ENCODE assay signal across 11 mouse cellular contexts in the genomic region with DNA sequence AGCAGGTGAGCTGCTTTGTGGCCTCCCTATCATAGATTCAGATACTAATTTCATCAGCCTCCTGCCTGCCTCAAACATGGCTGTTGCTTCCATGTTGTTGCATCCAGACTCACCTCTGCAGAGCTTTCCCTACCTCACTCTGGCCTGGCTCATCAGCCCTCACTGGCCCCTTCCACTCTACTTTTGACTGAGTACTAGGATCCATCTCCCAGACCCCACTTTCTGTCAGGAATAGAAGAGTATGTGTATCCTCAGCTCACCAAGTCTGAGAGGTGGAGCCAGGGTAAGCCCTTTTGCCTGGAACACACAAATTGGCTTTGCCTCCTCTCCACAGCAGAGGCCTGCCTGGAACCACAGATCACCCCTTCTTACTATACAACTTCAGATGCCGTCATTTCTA. TPM values are rescaled to one million over a fixed set of nuclear protein-coding genes. Genes with fewer than 3 reads are reported as not detected.
DNase-seq lines count a peak whose midpoint lies in the region; ATAC-seq and TF ChIP-seq lines count a peak whose summit lies in the region.
"Had no signal": no experiment of that assay in that cellular context is flagged by ENCODE, and none has a peak within 500 bp of the region (broad histone marks: within the 10 kb centered on the region; RNA-seq: fewer than 3 reads in every experiment).

No protein-coding gene starts in this region.

- peak overlapping the region; percentile 64; the same call in 1 of the 2 replicates for H3K4me2 ChIP-seq in midbrain, embryonic 12.5 days (replicated peaks)
- H3K4me2 ChIP-seq in midbrain, postnatal 0 days (ENCODE audit: low read depth, low read length, poor library complexity, severe bottlenecking): no peak overlapping the region
- no peak overlapping the region; the same call in 1 of the 2 replicates for H3K4me2 ChIP-seq in limb, embryonic 15.5 days
- no peak overlapping the region for H3K4me2 ChIP-seq in lung, postnatal 0 days (replicated peaks; ENCODE audit: low read depth, low read length)

- intact Hi-C loops in heart, postnatal 14 days (cut with DNase I): no loop called here

- H3K9ac ChIP-seq in midbrain, embryonic 12.5 days (replicated peaks): no peak overlapping the region; the same call in 1 of the 2 replicates
- H3K9ac ChIP-seq in midbrain, postnatal 0 days (replicated peaks; ENCODE audit: low read length, poor library complexity, severe bottlenecking): no peak overlapping the region
- H3K9ac ChIP-seq in limb, embryonic 15.5 days: no peak overlapping the region
- no peak overlapping the region for H3K9ac ChIP-seq in lung, postnatal 0 days (replicated peaks; ENCODE audit: low read depth)

- TF ChIP-seq EP300 in lung, postnatal 0 days (IDR thresholded peaks at IDR 0.05): no peak

- H3K9me3 ChIP-seq in midbrain, embryonic 12.5 days: no peaks in the 10 kb centered on the region
- no peaks in the 10 kb centered on the region for H3K9me3 ChIP-seq in midbrain, postnatal 0 days (ENCODE audit: low read length)
- no peaks in the 10 kb centered on the region for H3K9me3 ChIP-seq in limb, embryonic 15.5 days
- H3K9me3 ChIP-seq in lung, postnatal 0 days (ENCODE audit: low read length): no peaks in the 10 kb centered on the region

- peaks cover 11% of the 10 kb centered on the region; the same call in 1 of the 2 replicates for H3K36me3 ChIP-seq in midbrain, embryonic 12.5 days
- H3K36me3 ChIP-seq in midbrain, postnatal 0 days (ENCODE audit: insufficient read depth, low read length): no peaks in the 10 kb centered on the region
- H3K36me3 ChIP-seq in limb, embryonic 15.5 days: peaks cover 22% of the 10 kb centered on the region
- no peaks in the 10 kb centered on the region for H3K36me3 ChIP-seq in lung, postnatal 0 days (ENCODE audit: insufficient read depth, low read length)

- no peak overlapping the region for H3K27ac ChIP-seq in midbrain, embryonic 12.5 days (replicated peaks)
- H3K27ac ChIP-seq in midbrain, postnatal 0 days (ENCODE audit: low read depth, low read length): no peak overlapping the region
- H3K27ac ChIP-seq in limb, embryonic 15.5 days: no peak overlapping the region
- H3K27ac ChIP-seq in lung, postnatal 0 days (ENCODE audit: low read length): no peak overlapping the region

- ATAC-seq in midbrain, embryonic 12.5 days (ENCODE audit: low FRiP score, low read depth): no peak
- ATAC-seq in midbrain, postnatal 0 days (ENCODE audit: low FRiP score): no peak
- ATAC-seq in limb, embryonic 15.5 days (ENCODE audit: insufficient number of reproducible peaks, low FRiP score, low TSS enrichment, low read depth): no peak
- ATAC-seq in lung, postnatal 0 days: no peak

- H3K27me3 ChIP-seq in midbrain, embryonic 12.5 days: no peaks in the 10 kb centered on the region
- H3K27me3 ChIP-seq in midbrain, postnatal 0 days (ENCODE audit: insufficient read depth, low read length): no peaks in the 10 kb centered on the region
- H3K27me3 ChIP-seq in limb, embryonic 15.5 days: peaks cover 3% of the 10 kb centered on the region; the same call in 1 of the 2 replicates
- no peaks in the 10 kb centered on the region for H3K27me3 ChIP-seq in lung, postnatal 0 days (replicated peaks; ENCODE audit: insufficient read depth, low read length)

- WGBS in midbrain, embryonic 12.5 days: 100% methylated on average over 1 of the region's 1 CpGs
- 100% methylated on average over 1 of the region's 1 CpGs for WGBS in midbrain, postnatal 0 days
- WGBS in limb, embryonic 15.5 days: 94% methylated on average over 1 of the region's 1 CpGs
- 82% methylated on average over 1 of the region's 1 CpGs for WGBS in lung, postnatal 0 days

- TF ChIP-seq CTCF in midbrain, postnatal 0 days (IDR thresholded peaks at IDR 0.05): no peak
- no peak for TF ChIP-seq CTCF in lung, postnatal 0 days (IDR thresholded peaks at IDR 0.05)

- H3K4me1 ChIP-seq in midbrain, embryonic 12.5 days: peaks cover 14% of the 10 kb centered on the region; the same call in 1 of the 2 replicates
- no peaks in the 10 kb centered on the region for H3K4me1 ChIP-seq in midbrain, postnatal 0 days (ENCODE audit: insufficient read depth, low read length)
- peaks cover 7% of the 10 kb centered on the region; the same call in 1 of the 2 replicates for H3K4me1 ChIP-seq in limb, embryonic 15.5 days
- no peaks in the 10 kb centered on the region for H3K4me1 ChIP-seq in lung, postnatal 0 days (ENCODE audit: insufficient read depth, low read depth, low read length)

- H3K4me3 ChIP-seq in midbrain, embryonic 12.5 days: no peak overlapping the region
- H3K4me3 ChIP-seq in midbrain, postnatal 0 days (ENCODE audit: low read depth, low read length): no peak overlapping the region
- H3K4me3 ChIP-seq in limb, embryonic 15.5 days: 0 out of 2 replicates have a peak overlapping the region, but pooled peaks have one; percentile 64
- no peak overlapping the region for H3K4me3 ChIP-seq in lung, postnatal 0 days (ENCODE audit: low read depth, low read length)

- peak; percentile 74 for DNase-seq in heart, adult 11 months
- DNase-seq in heart, postnatal 14 days: no peak
- no peak for DNase-seq in midbrain, postnatal 0 days (ENCODE audit: low spot score)
- no peak for DNase-seq in embryo, embryonic 9.5 days (ENCODE audit: extremely low spot score)
- DNase-seq in embryo, embryonic 10 days (ENCODE audit: low spot score): no peak
- no peak for DNase-seq in lung, postnatal 0 days (ENCODE audit: low spot score)
- DNase-seq: cerebellum, postnatal 36 days; lung, postnatal 4 days had no signal

RNA-seq across cellular contexts. Expression of a gene that starts 1.7 kb away (rescaled TPM):
- 10 to 100 TPM; 82.1 to 83.9 TPM for total RNA-seq in heart, postnatal 14 days (2021)
- polyA plus RNA-seq in midbrain, embryonic 12.5 days (2016; fragmentation: Nextera tagmentation; extraction: Ambion mirVana): 118 and 119 TPM in 2 replicates
- 99.8 and 115 TPM in 2 replicates for total RNA-seq in midbrain, postnatal 0 days (2014; rRNA removed)
- polyA plus RNA-seq in midbrain, postnatal 0 days (2015; fragmentation: Nextera tagmentation; extraction: Ambion mirVana): 166 and 184 TPM in 2 replicates
- polyA plus RNA-seq in limb, embryonic 15.5 days (2015; fragmentation: Nextera tagmentation; extraction: Ambion mirVana): 223 and 229 TPM in 2 replicates
- 237 and 286 TPM in 2 replicates for polyA plus RNA-seq in lung, postnatal 0 days (2015; fragmentation: Nextera tagmentation; extraction: Ambion mirVana)

RNA-seq across cellular contexts. Expression of a gene that starts 1.8 kb away (rescaled TPM):
- 100 to 1,000 TPM; 582 to 586 TPM for total RNA-seq in heart, postnatal 14 days (2021)
- polyA plus RNA-seq in midbrain, embryonic 12.5 days (2016; fragmentation: Nextera tagmentation; extraction: Ambion mirVana): 166 and 169 TPM in 2 replicates
- total RNA-seq in midbrain, postnatal 0 days (2014; rRNA removed): 207 and 236 TPM in 2 replicates
- polyA plus RNA-seq in midbrain, postnatal 0 days (2015; fragmentation: Nextera tagmentation; extraction: Ambion mirVana): 218 and 245 TPM in 2 replicates
- polyA plus RNA-seq in limb, embryonic 15.5 days (2015; fragmentation: Nextera tagmentation; extraction: Ambion mirVana): 190 and 200 TPM in 2 replicates
- polyA plus RNA-seq in lung, postnatal 0 days (2015; fragmentation: Nextera tagmentation; extraction: Ambion mirVana): 146 and 154 TPM in 2 replicates

RNA-seq across cellular contexts. Expression of a gene that starts 14.3 kb away (rescaled TPM):
- 10 to 100 TPM; 23.9 to 29.3 TPM for total RNA-seq in heart, postnatal 14 days (2021)
- 1.1 and 1.4 TPM in 2 replicates for polyA plus RNA-seq in midbrain, embryonic 12.5 days (2016; fragmentation: Nextera tagmentation; extraction: Ambion mirVana)
- 0.09 and 0.49 TPM in 2 replicates for total RNA-seq in midbrain, postnatal 0 days (2014; rRNA removed)
- polyA plus RNA-seq in midbrain, postnatal 0 days (2015; fragmentation: Nextera tagmentation; extraction: Ambion mirVana): 2.1 and 2.4 TPM in 2 replicates
- 22.9 and 66.2 TPM in 2 replicates for polyA plus RNA-seq in limb, embryonic 15.5 days (2015; fragmentation: Nextera tagmentation; extraction: Ambion mirVana)
- polyA plus RNA-seq in lung, postnatal 0 days (2015; fragmentation: Nextera tagmentation; extraction: Ambion mirVana): 2.2 and 2.3 TPM in 2 replicates
- total RNA-seq: hematopoietic stem cell, adult 5-6 weeks had no signal

RNA-seq across cellular contexts. Expression of a gene that starts 31.6 kb away (rescaled TPM):
- total RNA-seq in heart, postnatal 14 days (2021): 1 to 10 TPM; 1.0 to 1.2 TPM
- 0.11 and 0.16 TPM in 2 replicates for polyA plus RNA-seq in midbrain, embryonic 12.5 days (2016; fragmentation: Nextera tagmentation; extraction: Ambion mirVana)
- 1.5 and 4.0 TPM in 2 replicates for total RNA-seq in midbrain, postnatal 0 days (2014; rRNA removed)
- 0.58 and 0.61 TPM in 2 replicates for polyA plus RNA-seq in midbrain, postnatal 0 days (2015; fragmentation: Nextera tagmentation; extraction: Ambion mirVana)
- 0.60 and 0.87 TPM in 2 replicates for polyA plus RNA-seq in limb, embryonic 15.5 days (2015; fragmentation: Nextera tagmentation; extraction: Ambion mirVana)
- polyA plus RNA-seq in lung, postnatal 0 days (2015; fragmentation: Nextera tagmentation; extraction: Ambion mirVana): 0.54 and 0.67 TPM in 2 replicates
- total RNA-seq: hematopoietic stem cell, adult 5-6 weeks had no signal

RNA-seq across cellular contexts. Expression of a gene that starts 36.3 kb away (rescaled TPM):
- total RNA-seq in heart, postnatal 14 days (2021): 1 to 10 TPM; 2.0 to 2.1 TPM
- 2.4 and 2.5 TPM in 2 replicates for polyA plus RNA-seq in midbrain, embryonic 12.5 days (2016; fragmentation: Nextera tagmentation; extraction: Ambion mirVana)
- 196 and 242 TPM in 2 replicates for total RNA-seq in midbrain, postnatal 0 days (2014; rRNA removed)
- polyA plus RNA-seq in midbrain, postnatal 0 days (2015; fragmentation: Nextera tagmentation; extraction: Ambion mirVana): 4.4 and 5.1 TPM in 2 replicates
- 0.51 and 1.0 TPM in 2 replicates for polyA plus RNA-seq in limb, embryonic 15.5 days (2015; fragmentation: Nextera tagmentation; extraction: Ambion mirVana)
- 0.20 and 0.32 TPM in 2 replicates for polyA plus RNA-seq in lung, postnatal 0 days (2015; fragmentation: Nextera tagmentation; extraction: Ambion mirVana)
